Mouse (Mus musculus): Measurements from ENCODE around the gene Efcab11. TPM values are rescaled to one million over a fixed set of nuclear protein-coding genes. Genes with fewer than 3 reads are reported as not detected.
A peak's percentile ranks its signal among the peaks of the same experiment; 100 is the strongest.

Efcab11 gene
- total and polyA plus RNA-seq, 3 experiments: 7.9 to 12.2 (median 8.0) TPM

GRCm38 (mm10) chr12:99864613-99865012, 19.6 kb downstream of the Efcab11 start:
- DNase-seq (ENCODE audit: extremely low read depth): no peak
- dilution Hi-C loops (cut with MboI; ENCODE audit: extremely low pct_ligation_motif_present, extremely low pct_unique_long_range_greater_than_20kb, low sequenced_read_pairs): no loop called here

GRCm38 (mm10) chr12:99860981-99861380, 23.3 kb downstream of the Efcab11 start:
- H3K36me3 ChIP-seq (replicated peaks in 1 of 2; ENCODE audit: control insufficient read depth in 1 of 2, insufficient read depth in 1 of 2, low read length in 1 of 2): peaks cover 0 to 26% of the 10 kb centered on the region in 2 experiments
- TF ChIP-seq HCFC1 (IDR thresholded peaks at IDR 0.05; ENCODE audit: low read depth, low read length) (no peak), TCF12 (IDR thresholded peaks at IDR 0.05; ENCODE audit: low read depth, low read length) (no peak), RAD21 (IDR thresholded peaks at IDR 0.05; ENCODE audit: low read depth, low read length) (peak; percentile 75), SIN3A (IDR thresholded peaks at IDR 0.05; ENCODE audit: low read length) (no peak), ELF1 (IDR thresholded peaks at IDR 0.05; ENCODE audit: low read depth, low read length) (no peak), MAZ (IDR thresholded peaks at IDR 0.05; ENCODE audit: low read depth, low read length) (no peak), USF2 (conservative IDR thresholded peaks at IDR 0.05; ENCODE audit: low read depth, low read length) (no peak), MAFK (IDR thresholded peaks at IDR 0.05; ENCODE audit: insufficient replicate concordance, low read length) (no peak), MXI1 (IDR thresholded peaks at IDR 0.05; ENCODE audit: low read depth, low read length) (no peak), ZC3H11A (IDR thresholded peaks at IDR 0.05; ENCODE audit: low read depth, low read length) (peak; percentile 54), CHD2 (IDR thresholded peaks at IDR 0.05; ENCODE audit: low read length) (no peak), UBTF (IDR thresholded peaks at IDR 0.05; ENCODE audit: low read depth, low read length) (no peak), SMC3 (IDR thresholded peaks at IDR 0.05; ENCODE audit: low read depth, low read length) (peak; percentile 79), CTCF (conservative IDR thresholded peaks at IDR 0.05 in 1 of 2, IDR thresholded peaks at IDR 0.05 in 1 of 2; ENCODE audit: low read depth in 2 of 2, low read length in 2 of 2) (peak in 1 of 2 experiments; percentile 65; a peak in 2 of 4 replicates), MAX (IDR thresholded peaks at IDR 0.05; ENCODE audit: low read length) (no peak), POLR2A (IDR thresholded peaks at IDR 0.05; ENCODE audit: low read depth, low read length) (no peak)
- no peak for DNase-seq (ENCODE audit: extremely low read depth)
- H3K4me3 ChIP-seq (replicated peaks in 1 of 3; ENCODE audit: low read depth in 2 of 3, low read length in 2 of 3, poor library complexity in 1 of 3): no peak overlapping the region
- H3K9me3 ChIP-seq (replicated peaks; ENCODE audit: low read length): no peaks in the 10 kb centered on the region
- in situ Hi-C loops (cut with MboI; ENCODE audit: low pct_ligation_motif_present, low pct_unique_long_range_greater_than_20kb, low sequenced_read_pairs): no loop called here
- H3K4me2 ChIP-seq (ENCODE audit: insufficient read depth, low read depth, poor library complexity, severe bottlenecking): no peak overlapping the region
- dilution Hi-C loops (cut with MboI; ENCODE audit: extremely low pct_ligation_motif_present, extremely low pct_unique_long_range_greater_than_20kb, low sequenced_read_pairs): no loop called here
- H3K9ac ChIP-seq (ENCODE audit: insufficient read depth, low read depth): no peak overlapping the region
- H3K27me3 ChIP-seq (replicated peaks): no peaks in the 10 kb centered on the region
- H3K79me2 ChIP-seq (replicated peaks; ENCODE audit: control insufficient read depth, extremely low read depth, insufficient read depth, poor library complexity, severe bottlenecking): no peaks in the 10 kb centered on the region
- H3K27ac ChIP-seq (ENCODE audit: insufficient read depth, low read depth): no peak overlapping the region
- H3K4me1 ChIP-seq (ENCODE audit: control insufficient read depth in 1 of 2, insufficient read depth in 2 of 2): peaks cover 0 to 7% of the 10 kb centered on the region in 2 experiments; a peak in 1 of 4 replicates

More at GRCm38 (mm10) chr12:99864613-99865012, 19.6 kb downstream of the Efcab11 start:
- TF ChIP-seq IRF4 (IDR thresholded peaks at IDR 0.05; ENCODE audit: low read depth, low read length) (no peak), PAX5 (IDR thresholded peaks at IDR 0.05; ENCODE audit: low read length) (no peak), ELF1 (IDR thresholded peaks at IDR 0.05; ENCODE audit: low read depth, low read length) (no peak), TBP (conservative IDR thresholded peaks at IDR 0.05; ENCODE audit: low read depth, low read length) (no peak), JUND (conservative IDR thresholded peaks at IDR 0.05; ENCODE audit: low read depth, low read length) (no peak), NRF1 (IDR thresholded peaks at IDR 0.05; ENCODE audit: low read depth, low read length) (no peak), ZNF384 (IDR thresholded peaks at IDR 0.05; ENCODE audit: low read depth, low read length) (no peak), ETS1 (conservative IDR thresholded peaks at IDR 0.05; ENCODE audit: low read depth, low read length) (no peak), POLR2A (IDR thresholded peaks at IDR 0.05; ENCODE audit: low read depth, low read length) (no peak), CHD2 (IDR thresholded peaks at IDR 0.05; ENCODE audit: low read length) (no peak), EP300 (IDR thresholded peaks at IDR 0.05; ENCODE audit: low read length) (no peak), MEF2A (IDR thresholded peaks at IDR 0.05; ENCODE audit: borderline replicate concordance, low read depth, low read length) (no peak), BHLHE40 (IDR thresholded peaks at IDR 0.05; ENCODE audit: low read depth, low read length) (no peak), MYC (IDR thresholded peaks at IDR 0.05; ENCODE audit: low read depth, low read length) (no peak), USF1 (IDR thresholded peaks at IDR 0.05; ENCODE audit: low read depth, low read length) (no peak), CTCF (conservative IDR thresholded peaks at IDR 0.05 in 1 of 2, IDR thresholded peaks at IDR 0.05 in 1 of 2; ENCODE audit: low read depth in 2 of 2, low read length in 2 of 2) (no peak), SIN3A (IDR thresholded peaks at IDR 0.05; ENCODE audit: low read length) (no peak), MXI1 (IDR thresholded peaks at IDR 0.05; ENCODE audit: low read depth, low read length) (no peak), TCF12 (IDR thresholded peaks at IDR 0.05; ENCODE audit: low read depth, low read length) (no peak)
- Histone ChIP-seq H3K4me1 (ENCODE audit: control insufficient read depth in 1 of 2, insufficient read depth in 2 of 2) (peaks cover 0 to 7% of the 10 kb centered on the region in 2 experiments; a peak in 1 of 4 replicates), H3K4me3 (replicated peaks in 1 of 3; ENCODE audit: low read depth in 2 of 3, low read length in 2 of 3, poor library complexity in 1 of 3) (no peak overlapping the region), H3K36me3 (replicated peaks in 1 of 2; ENCODE audit: control insufficient read depth in 1 of 2, insufficient read depth in 1 of 2, low read length in 1 of 2) (peaks cover 0 to 30% of the 10 kb centered on the region in 2 experiments), H3K79me2 (replicated peaks; ENCODE audit: control insufficient read depth, extremely low read depth, insufficient read depth, poor library complexity, severe bottlenecking) (no peaks in the 10 kb centered on the region), H3K9me3 (replicated peaks; ENCODE audit: low read length) (no peaks in the 10 kb centered on the region), H3K27ac (ENCODE audit: insufficient read depth, low read depth) (no peak overlapping the region), H3K9ac (ENCODE audit: insufficient read depth, low read depth) (no peak overlapping the region), H3K4me2 (ENCODE audit: insufficient read depth, low read depth, poor library complexity, severe bottlenecking) (no peak overlapping the region), H3K27me3 (replicated peaks) (no peaks in the 10 kb centered on the region)
- in situ Hi-C loops (cut with MboI; ENCODE audit: low pct_ligation_motif_present, low pct_unique_long_range_greater_than_20kb, low sequenced_read_pairs): no loop called here
